Mouse (Mus musculus): ENCODE measurements around the gene Anks1.

DNA sequence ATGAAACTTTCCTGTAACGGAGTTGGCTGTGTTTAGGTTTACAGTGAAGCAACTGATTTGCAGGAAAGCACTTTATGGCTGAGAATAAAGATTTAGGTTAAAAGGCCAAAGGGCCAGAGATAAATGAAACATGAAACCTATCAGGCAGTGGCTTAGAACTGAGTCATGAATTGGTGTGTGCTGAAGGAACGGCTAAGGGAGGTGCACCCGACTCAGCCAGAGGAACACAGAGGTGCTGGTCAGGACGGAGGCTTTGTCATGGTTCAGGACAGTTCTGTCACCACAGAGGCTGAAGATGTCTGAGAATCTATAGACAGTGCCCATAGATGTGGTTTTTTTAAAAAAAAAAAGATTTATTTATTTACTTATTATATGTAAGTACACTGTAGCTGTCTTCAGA lies 5.6 kb downstream of the Anks1 start:
- TF ChIP-seq CTCF (IDR thresholded peaks at IDR 0.05; ENCODE audit: low read depth, low read length) (no peak), GATA2 (IDR thresholded peaks at IDR 0.05; ENCODE audit: borderline replicate concordance, low read depth, low read length) (no peak), GATA1 (IDR thresholded peaks at IDR 0.05; ENCODE audit: borderline replicate concordance, low read length) (no peak)
